Comparison of ENCODE assay signal across 24 mouse cellular contexts in genomic region chr2:32121785-32122184, GRCm38 (mm10). TPM values are rescaled to one million over a fixed set of nuclear protein-coding genes. Genes with fewer than 3 reads are reported as not detected.
DNase-seq lines count a peak whose midpoint lies in the region; ATAC-seq and TF ChIP-seq lines count a peak whose summit lies in the region.
"Had no signal": no experiment of that assay in that cellular context is flagged by ENCODE, and none has a peak within 500 bp of the region (broad histone marks: within the 10 kb centered on the region; RNA-seq: fewer than 3 reads in every experiment).

No protein-coding gene starts in this region.

- peaks cover under 1% of the 10 kb centered on the region; the same call in 1 of the 2 replicates for H3K36me3 ChIP-seq in liver, embryonic 12.5 days
- no peaks in the 10 kb centered on the region for H3K36me3 ChIP-seq in liver, embryonic 11.5 days (ENCODE audit: control insufficient read depth, insufficient read depth, low read length)
- H3K36me3 ChIP-seq in liver, embryonic 15.5 days (replicated peaks) = 0 out of 2 replicates have a peak, but pooled peaks cover 1% of the 10 kb centered on the region
- no peaks in the 10 kb centered on the region; a peak in 1 of 4 replicates for H3K36me3 ChIP-seq in MEL (ENCODE audit: control insufficient read depth in 1 of 2, insufficient read depth in 2 of 2, low read length in 2 of 2)
- H3K36me3 ChIP-seq: embryonic facial prominence, embryonic 10.5 days; embryonic facial prominence, embryonic 12.5 days; forebrain, embryonic 15.5 days; G1E had no signal

- no peaks in the 10 kb centered on the region for H3K27me3 ChIP-seq in liver, embryonic 12.5 days (replicated peaks)
- H3K27me3 ChIP-seq in liver, embryonic 11.5 days (replicated peaks; ENCODE audit: control insufficient read depth, insufficient read depth, low read length) = no peaks in the 10 kb centered on the region
- H3K27me3 ChIP-seq in liver, embryonic 15.5 days = no peaks in the 10 kb centered on the region
- H3K27me3 ChIP-seq in MEL (ENCODE audit: control insufficient read depth in 1 of 2, insufficient read depth in 2 of 2, low read length in 2 of 2) = no peaks in the 10 kb centered on the region
- H3K27me3 ChIP-seq: embryonic facial prominence, embryonic 12.5 days; forebrain, embryonic 13.5 days; forebrain, embryonic 15.5 days had no signal

- intact Hi-C loops in gastrocnemius, adult 2 months (cut with DNase I) = no loop called here

- peaks cover 2% of the 10 kb centered on the region; the same call in 1 of the 2 replicates for H3K9me3 ChIP-seq in liver, embryonic 12.5 days (replicated peaks)
- 0 out of 2 replicates have a peak, but pooled peaks cover 2% of the 10 kb centered on the region for H3K9me3 ChIP-seq in liver, embryonic 11.5 days (ENCODE audit: control insufficient read depth, low read length)
- H3K9me3 ChIP-seq in liver, embryonic 15.5 days (replicated peaks) = no peaks in the 10 kb centered on the region; the same call in 1 of the 2 replicates
- no peaks in the 10 kb centered on the region for H3K9me3 ChIP-seq in MEL (replicated peaks; ENCODE audit: insufficient read depth, low read length)
- H3K9me3 ChIP-seq: embryonic facial prominence, embryonic 10.5 days; embryonic facial prominence, embryonic 12.5 days; forebrain, embryonic 13.5 days; forebrain, embryonic 15.5 days had no signal

- TF ChIP-seq EP300 in MEL (IDR thresholded peaks at IDR 0.05; ENCODE audit: low read depth in 1 of 2, low read length in 2 of 2) = no peak

- H3K4me3 ChIP-seq in gastrocnemius, adult 2 months = no peak overlapping the region
- H3K4me3 ChIP-seq in liver, embryonic 12.5 days = no peak overlapping the region
- no peak overlapping the region for H3K4me3 ChIP-seq in liver, embryonic 11.5 days (ENCODE audit: low read depth, low read length)
- no peak overlapping the region for H3K4me3 ChIP-seq in liver, embryonic 15.5 days (replicated peaks)
- no peak overlapping the region for H3K4me3 ChIP-seq in MEL (ENCODE audit: control insufficient read depth in 1 of 2, insufficient read depth in 1 of 2, low read depth in 2 of 2, low read length in 2 of 2)
- H3K4me3 ChIP-seq: embryonic facial prominence, embryonic 10.5 days; embryonic facial prominence, embryonic 12.5 days; forebrain, embryonic 13.5 days; forebrain, embryonic 15.5 days had no signal

- no peaks in the 10 kb centered on the region for H3K79me2 ChIP-seq in MEL (ENCODE audit: control insufficient read depth, insufficient read depth, low read length, poor library complexity)

- peak overlapping the region; percentile 50 for H3K27ac ChIP-seq in gastrocnemius, adult 2 months
- peak overlapping the region; percentile 72; the same call in 1 of the 2 replicates for H3K27ac ChIP-seq in liver, embryonic 12.5 days
- no peak overlapping the region for H3K27ac ChIP-seq in liver, embryonic 11.5 days (ENCODE audit: low read depth, low read length)
- peak overlapping the region; percentile 49 for H3K27ac ChIP-seq in liver, embryonic 15.5 days (replicated peaks)
- H3K27ac ChIP-seq in MEL (ENCODE audit: control insufficient read depth, low read depth, low read length) = no peak overlapping the region
- H3K27ac ChIP-seq: embryonic facial prominence, embryonic 10.5 days; embryonic facial prominence, embryonic 12.5 days; forebrain, embryonic 13.5 days; forebrain, embryonic 15.5 days had no signal

- peak; percentile 3 for DNase-seq in gastrocnemius, adult 2 months
- DNase-seq in gastrocnemius, postnatal 25 days = no peak
- DNase-seq in liver, embryonic 11.5 days (ENCODE audit: low spot score) = no peak
- DNase-seq in liver (no peak), MEL (ENCODE audit: low read depth, low spot score) (no peak)
- DNase-seq in spleen, postnatal 14 days (ENCODE audit: low spot score in 2 of 2) = no peak
- DNase-seq: adrenal gland, adult 2 months; adrenal gland, postnatal 10 days; adrenal gland, postnatal 25 days; B cell, adult 2 months; cerebellum, adult 11-12 months; cerebellum, adult 2 months; cerebellum, adult 9-10 months; cerebellum, postnatal 10 days; cerebellum, postnatal 25 days; forebrain, postnatal 0 days had no signal

- H3K9ac ChIP-seq in liver, embryonic 12.5 days = no peak overlapping the region
- H3K9ac ChIP-seq in liver, embryonic 11.5 days (ENCODE audit: low read depth, low read length) = no peak overlapping the region
- H3K9ac ChIP-seq in liver, embryonic 15.5 days = no peak overlapping the region
- H3K9ac ChIP-seq in MEL (ENCODE audit: control insufficient read depth, low read depth, low read length, poor library complexity, severe bottlenecking) = no peak overlapping the region
- H3K9ac ChIP-seq: embryonic facial prominence, embryonic 12.5 days; forebrain, embryonic 13.5 days; forebrain, embryonic 15.5 days; forebrain, postnatal 0 days had no signal

- TF ChIP-seq POLR2A in MEL (IDR thresholded peaks at IDR 0.05; ENCODE audit: control insufficient read depth in 1 of 2, insufficient read depth in 1 of 2, low read depth in 1 of 2, low read length in 2 of 2, poor library complexity in 1 of 2) = no peak

- H3K4me2 ChIP-seq in liver, embryonic 12.5 days = no peak overlapping the region
- H3K4me2 ChIP-seq in liver, embryonic 11.5 days = no peak overlapping the region
- H3K4me2 ChIP-seq in liver, embryonic 15.5 days = no peak overlapping the region
- H3K4me2 ChIP-seq: embryonic facial prominence, embryonic 12.5 days; forebrain, embryonic 13.5 days; forebrain, embryonic 15.5 days had no signal

- no peak for TF ChIP-seq RAD21 in MEL (IDR thresholded peaks at IDR 0.05; ENCODE audit: low read depth, low read length)

- peaks cover 53% of the 10 kb centered on the region for H3K4me1 ChIP-seq in liver, embryonic 12.5 days
- peaks cover 14% of the 10 kb centered on the region for H3K4me1 ChIP-seq in liver, embryonic 11.5 days (replicated peaks; ENCODE audit: control insufficient read depth, insufficient read depth, low read length)
- H3K4me1 ChIP-seq in liver, embryonic 15.5 days (replicated peaks) = peaks cover 53% of the 10 kb centered on the region
- H3K4me1 ChIP-seq in MEL (ENCODE audit: control insufficient read depth in 1 of 2, insufficient read depth in 2 of 2, low read length in 2 of 2) = peaks cover 3 to 6% of the 10 kb centered on the region in 2 experiments; a peak in 2 of 4 replicates
- H3K4me1 ChIP-seq: embryonic facial prominence, embryonic 12.5 days; forebrain, embryonic 13.5 days; forebrain, embryonic 15.5 days had no signal

- 88% methylated on average over 2 of the region's 2 CpGs for WGBS in liver, embryonic 12.5 days (ENCODE audit: insufficient replicate concordance)
- 81% methylated on average over 2 of the region's 2 CpGs for WGBS in liver, embryonic 11.5 days
- WGBS in liver, embryonic 15.5 days (ENCODE audit: insufficient replicate concordance) = 73% methylated on average over 2 of the region's 2 CpGs

- ATAC-seq in liver, embryonic 12.5 days = no peak
- ATAC-seq in liver, embryonic 11.5 days (replicated peaks; ENCODE audit: low FRiP score) = no peak
- ATAC-seq in liver, embryonic 15.5 days (ENCODE audit: insufficient read depth) = no peak
- ATAC-seq: forebrain, embryonic 13.5 days; forebrain, embryonic 15.5 days; forebrain, postnatal 0 days had no signal

- TF ChIP-seq CTCF in gastrocnemius, adult 2 months (IDR thresholded peaks at IDR 0.05) = no peak
- no peak for TF ChIP-seq CTCF in MEL (IDR thresholded peaks at IDR 0.05 in 2 of 3, conservative IDR thresholded peaks at IDR 0.05 in 1 of 3; ENCODE audit: control insufficient read depth in 1 of 3, insufficient read depth in 1 of 3, low read depth in 2 of 3, low read length in 3 of 3, poor library complexity in 1 of 3, severe bottlenecking in 1 of 3)

TF ChIP-seq in MEL, 35 proteins besides CTCF, POLR2A, EP300 and RAD21:
- TF ChIP-seq ZKSCAN1 (IDR thresholded peaks at IDR 0.05; ENCODE audit: low read depth, low read length) (no peak), MYB (IDR thresholded peaks at IDR 0.05; ENCODE audit: low read depth, low read length) (no peak), ZNF384 (IDR thresholded peaks at IDR 0.05; ENCODE audit: low read depth, low read length) (peak; percentile 82)

RNA-seq across cellular contexts. Expression of gene Plpp7, which starts 26.5 kb away (rescaled TPM):
- total RNA-seq in gastrocnemius, adult 2 months (2021) = 100 to 1,000 TPM; 109 to 120 TPM
- total RNA-seq in gastrocnemius, postnatal 25 days (2021) = 10 to 100 TPM; 90.9 to 97.0 TPM
- 3.0 and 3.4 TPM in 2 replicates for polyA plus RNA-seq in liver, embryonic 12.5 days (2016; fragmentation: Nextera tagmentation; extraction: Ambion mirVana)
- polyA plus RNA-seq in liver, embryonic 11.5 days (2014; fragmentation: Nextera tagmentation; extraction: Ambion mirVana) = 5.3 TPM in 2 replicates
- 1.9 and 2.0 TPM in 2 replicates for polyA plus RNA-seq in liver, embryonic 15.5 days (2015; fragmentation: Nextera tagmentation; extraction: Ambion mirVana)
- total RNA-seq in MEL (2012; rRNA removed) = 7.3 and 7.6 TPM in 2 replicates
- polyA plus RNA-seq in MEL (2012; ENCODE audit: insufficient read depth in 1 of 2, insufficient read length in 2 of 2, low read depth in 1 of 2, low replicate concordance in 2 of 2, missing spikeins in 1 of 2) = 10 to 100 TPM in 1 of 2 experiments, not detected in 1; 15.1 TPM
- polyA plus RNA-seq: CD4-positive, CD25-positive, alpha-beta regulatory T cell, adult 4 months had no signal

RNA-seq across cellular contexts. Expression of gene Prrc2b, which starts 29.1 kb away (rescaled TPM):
- 10 to 100 TPM; 76.4 to 86.9 TPM for total RNA-seq in gastrocnemius, adult 2 months (2021)
- total RNA-seq in gastrocnemius, postnatal 25 days (2021) = 10 to 100 TPM; 67.0 to 69.6 TPM
- 20.8 and 23.6 TPM in 2 replicates for polyA plus RNA-seq in liver, embryonic 12.5 days (2016; fragmentation: Nextera tagmentation; extraction: Ambion mirVana)
- polyA plus RNA-seq in liver, embryonic 11.5 days (2014; fragmentation: Nextera tagmentation; extraction: Ambion mirVana) = 37.8 and 48.1 TPM in 2 replicates
- polyA plus RNA-seq in liver, embryonic 15.5 days (2015; fragmentation: Nextera tagmentation; extraction: Ambion mirVana) = 8.3 and 9.6 TPM in 2 replicates
- total RNA-seq in MEL (2012; rRNA removed) = 14.8 and 18.4 TPM in 2 replicates
- 10 to 100 TPM; 42.2 to 42.9 TPM for polyA plus RNA-seq in MEL (2012; ENCODE audit: insufficient read depth in 1 of 2, insufficient read length in 2 of 2, low read depth in 1 of 2, low replicate concordance in 2 of 2, missing spikeins in 1 of 2)

RNA-seq across cellular contexts. Expression of gene Fam78a, which starts 37.1 kb away (rescaled TPM):
- 10 to 100 TPM in 1 of 2 experiments, 1 to 10 TPM in 1; 9.9 to 12.0 TPM for total RNA-seq in gastrocnemius, adult 2 months (2021)
- total RNA-seq in gastrocnemius, postnatal 25 days (2021) = 10 to 100 TPM; 15.1 to 15.9 TPM
- 22.4 and 22.6 TPM in 2 replicates for polyA plus RNA-seq in liver, embryonic 12.5 days (2016; fragmentation: Nextera tagmentation; extraction: Ambion mirVana)
- polyA plus RNA-seq in liver, embryonic 11.5 days (2014; fragmentation: Nextera tagmentation; extraction: Ambion mirVana) = 19.2 and 19.8 TPM in 2 replicates
- polyA plus RNA-seq in liver, embryonic 15.5 days (2015; fragmentation: Nextera tagmentation; extraction: Ambion mirVana) = 11.4 TPM in 2 replicates
- 10.7 and 16.0 TPM in 2 replicates for total RNA-seq in MEL (2012; rRNA removed)
- 10 to 100 TPM in 1 of 2 experiments, not detected in 1; 17.4 TPM for polyA plus RNA-seq in MEL (2012; ENCODE audit: insufficient read depth in 1 of 2, insufficient read length in 2 of 2, low read depth in 1 of 2, low replicate concordance in 2 of 2, missing spikeins in 1 of 2)

Comparison
In these comparisons a context has a peak if more than half of its experiments do, and no peak if none do; other contexts are left out.
1. H3K27ac ChIP-seq: peak in gastrocnemius, adult 2 months (single experiment), liver, embryonic 12.5 days (single experiment) and liver, embryonic 15.5 days (single experiment); none in liver, embryonic 11.5 days (single experiment) and MEL (single experiment).